Mouse (Mus musculus) retina, postnatal 7 days (tissue): ENCODE results near the gene Dok1.

Experiments used
- DNase-seq: peaks from one replicate; pipeline ENCODE4 v3.0.0-alpha.2; 2012; ENCODE audit warnings: low read depth, low spot score

Dok1 gene

GRCm38 (mm10) chr6:83049367-83049766 is 16.1 kb upstream of the Dok1 start:
- no peak for DNase-seq

DNA sequence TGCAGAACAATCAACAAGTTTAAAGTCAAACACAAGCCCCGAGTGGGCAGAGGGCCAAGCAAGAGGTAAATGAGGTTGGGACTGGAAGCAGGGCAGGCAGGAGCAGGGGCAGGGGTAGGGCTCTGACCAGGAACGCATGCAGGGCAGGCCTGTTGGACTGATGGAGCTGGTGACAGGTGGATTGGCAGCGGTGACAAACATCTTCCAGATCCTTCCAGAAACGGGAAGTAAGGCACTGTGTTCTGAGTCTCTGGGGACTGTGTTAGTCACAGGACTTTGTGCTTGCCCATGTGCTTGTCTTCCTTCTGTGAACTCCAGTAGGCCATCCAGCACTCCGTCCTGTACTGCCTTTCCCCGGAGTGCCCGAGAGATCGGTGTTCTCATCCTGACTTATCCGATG is 11.5 kb upstream of the Dok1 start:
- no peak for DNase-seq

- DNase-seq: no peak
Observed at GRCm38 (mm10) chr6:83043993-83044392, 10.7 kb upstream of the Dok1 start.

- DNase-seq: no peak
Observed at GRCm38 (mm10) chr6:83043561-83043960, 10.3 kb upstream of the Dok1 start.

- no peak for DNase-seq
Observed at GRCm38 (mm10) chr6:83040601-83041000, 7.3 kb upstream of the Dok1 start.

- peak; percentile 68 for DNase-seq
Observed at GRCm38 (mm10) chr6:83038496-83039012, 5.3 kb upstream of the Dok1 start.

DNA sequence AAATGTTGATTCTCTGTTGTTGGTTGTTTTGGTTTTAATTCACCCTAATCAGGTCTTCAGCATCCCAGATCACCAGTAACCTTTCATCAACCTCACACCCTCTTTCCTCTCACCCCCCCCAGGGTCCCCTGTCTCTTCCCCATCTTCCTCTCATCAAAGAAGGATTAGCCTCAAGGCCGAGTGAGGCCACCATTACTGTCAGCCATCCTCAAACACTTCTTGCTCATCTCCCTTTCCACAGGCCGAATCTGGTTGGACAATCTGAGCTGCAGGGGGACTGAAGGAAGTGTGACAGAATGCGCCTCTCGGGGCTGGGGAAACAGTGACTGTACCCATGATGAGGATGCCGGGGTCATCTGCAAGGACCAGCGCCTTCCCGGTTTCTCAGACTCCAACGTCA is 3.9 kb upstream of the Dok1 start:
- DNase-seq: no peak

DNA sequence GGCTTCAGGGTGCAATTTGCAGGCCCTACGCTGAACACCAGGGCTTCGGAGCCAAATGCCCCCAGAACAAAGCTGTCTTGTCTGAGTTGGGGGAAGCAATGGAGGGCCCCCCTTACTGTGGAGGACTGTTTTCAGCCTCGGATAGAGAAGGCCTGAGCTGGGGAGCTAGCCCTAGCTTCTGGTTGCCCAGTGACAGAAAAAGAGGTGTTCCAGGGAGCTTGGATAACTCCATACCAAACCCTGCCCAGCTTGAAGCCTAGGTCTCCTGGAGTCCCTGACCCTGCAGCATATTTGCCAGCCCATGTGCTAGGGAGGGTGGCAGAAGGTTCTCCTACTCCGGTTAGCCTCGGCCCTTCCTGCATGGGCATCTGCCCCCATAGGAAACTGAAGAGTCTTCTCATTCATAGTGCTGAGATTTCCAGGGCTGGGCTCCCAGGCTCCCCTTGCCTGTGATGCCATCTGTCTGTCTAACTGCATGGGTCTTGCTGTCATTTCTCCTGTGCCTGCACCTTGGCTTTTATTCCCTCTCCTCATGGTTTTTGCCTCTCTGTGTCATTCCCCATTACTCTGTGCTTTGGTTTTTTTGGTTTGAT is 1.3 kb upstream of the Dok1 start:
- DNase-seq: no peak

- DNase-seq: no peak
Observed at GRCm38 (mm10) chr6:83032769-83033191, 491 bp downstream of the Dok1 start.

DNA sequence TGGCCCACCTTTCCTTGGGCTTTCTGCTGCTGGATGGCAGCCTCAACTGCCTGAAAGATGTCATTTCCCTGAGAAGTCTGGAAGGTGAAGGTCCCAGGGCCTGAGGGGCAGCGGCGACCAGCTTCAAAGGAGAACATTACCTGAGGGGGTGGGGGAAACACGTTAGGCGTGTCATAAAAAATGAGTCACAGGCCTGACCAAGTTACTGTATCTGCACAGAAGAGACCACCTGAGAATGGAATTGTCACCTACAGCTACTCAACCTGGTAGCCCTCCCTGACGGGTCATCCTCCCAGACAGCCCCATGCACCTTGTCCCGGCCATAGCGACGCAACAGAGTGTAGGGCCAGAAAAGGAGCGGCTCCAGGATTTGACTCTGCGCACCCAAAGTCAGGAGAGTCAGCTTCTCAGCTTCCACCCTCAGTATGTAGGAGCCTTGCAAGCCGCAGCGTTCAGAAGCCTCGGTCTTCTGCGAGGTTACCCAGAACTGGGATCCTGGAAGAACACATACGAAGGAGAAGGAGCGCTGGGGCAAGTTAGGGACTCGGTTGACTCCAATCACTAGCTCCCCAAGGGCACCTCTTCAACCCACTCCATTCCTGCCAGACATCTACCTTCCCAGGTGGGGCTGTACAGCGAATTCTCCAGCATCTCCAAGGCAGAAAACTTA is 1.2 kb downstream of the Dok1 start:
- DNase-seq: no peak

- no peak for DNase-seq
Observed at GRCm38 (mm10) chr6:83031111-83031510, 2.2 kb downstream of the Dok1 start.

- no peak for DNase-seq
Observed at GRCm38 (mm10) chr6:83029777-83030176, 3.5 kb downstream of the Dok1 start.

DNA sequence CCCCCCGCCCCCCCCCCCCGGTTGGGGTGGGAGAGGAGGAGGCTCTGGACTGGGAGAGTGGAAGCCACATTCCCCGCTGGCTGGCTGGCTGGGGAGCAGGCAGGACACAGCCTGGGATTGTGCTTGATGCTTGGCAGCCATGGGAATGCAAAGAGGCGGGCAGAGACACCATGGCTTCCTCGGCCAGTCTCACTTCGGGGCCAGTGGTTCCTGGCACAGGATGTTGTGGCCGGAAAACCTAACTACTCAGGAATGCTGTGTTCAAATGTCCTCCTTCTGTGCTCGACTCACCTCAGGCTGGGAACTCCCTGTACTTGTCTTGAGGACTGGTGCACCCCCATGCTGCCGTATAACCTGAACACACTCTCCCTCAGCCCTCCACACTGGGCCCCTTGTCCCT is 5.6 kb downstream of the Dok1 start:
- DNase-seq: no peak

- DNase-seq: no peak
Observed at GRCm38 (mm10) chr6:83027293-83027692, 6.0 kb downstream of the Dok1 start.

DNA sequence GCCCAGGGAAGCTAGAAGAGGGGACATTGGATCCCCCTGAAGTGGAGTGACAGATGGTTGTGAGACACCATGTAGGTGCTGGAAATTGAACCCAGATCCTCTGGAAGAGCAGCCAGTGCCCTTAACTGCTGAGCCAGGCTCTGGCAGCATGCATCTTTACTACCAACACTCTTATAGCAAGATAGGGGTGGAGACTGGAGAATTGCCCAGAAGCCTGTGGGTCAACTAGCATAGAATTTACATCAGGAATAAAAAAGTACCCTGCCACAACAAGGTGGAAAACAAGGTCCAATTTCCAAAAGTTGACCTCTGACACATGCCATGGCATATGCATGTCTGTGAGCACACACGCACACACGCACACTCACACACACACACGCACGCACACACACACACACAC is 8.1 kb downstream of the Dok1 start:
- DNase-seq: no peak

DNA sequence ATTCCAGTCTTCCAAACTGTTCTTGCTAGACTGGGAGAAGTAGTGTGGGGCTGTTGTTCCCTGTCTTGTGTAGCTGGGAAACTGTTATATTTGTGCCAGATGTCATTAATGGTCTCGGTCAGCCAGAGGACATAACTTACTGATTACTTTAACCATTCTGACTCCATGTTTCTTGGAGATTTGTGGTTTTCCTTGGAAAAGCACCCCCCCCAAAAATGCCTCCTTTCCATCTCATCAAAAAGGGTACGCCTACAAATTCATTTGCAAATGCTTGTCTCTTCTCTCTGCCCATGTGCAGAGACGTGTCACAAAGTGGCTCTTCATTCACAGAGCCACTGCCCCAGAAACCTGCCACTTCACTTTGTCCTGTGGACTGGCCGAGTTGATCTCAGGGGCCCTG is 8.8 kb downstream of the Dok1 start:
- DNase-seq: no peak

GRCm38 (mm10) chr6:83023786-83024185 is 9.5 kb downstream of the Dok1 start:
- no peak for DNase-seq

DNA sequence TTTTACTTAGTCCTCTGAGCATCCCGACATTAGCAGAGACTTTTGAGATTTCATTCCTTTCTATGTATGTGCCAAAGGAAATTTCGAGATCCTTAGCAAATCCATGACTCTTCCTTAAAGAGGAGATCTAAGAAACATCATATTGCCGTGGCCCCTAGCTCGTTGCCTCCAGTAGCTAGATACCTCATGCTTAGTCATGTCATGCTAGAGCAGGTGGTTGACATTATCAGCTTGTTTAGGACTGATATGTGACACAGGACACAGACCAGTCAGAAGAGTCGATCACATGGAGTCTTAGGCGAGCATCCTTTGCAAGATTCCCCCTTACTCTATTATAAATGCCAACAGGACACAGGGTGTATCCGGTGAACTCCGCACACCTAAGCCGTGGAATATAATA is 10.3 kb downstream of the Dok1 start:
- no peak for DNase-seq

DNA sequence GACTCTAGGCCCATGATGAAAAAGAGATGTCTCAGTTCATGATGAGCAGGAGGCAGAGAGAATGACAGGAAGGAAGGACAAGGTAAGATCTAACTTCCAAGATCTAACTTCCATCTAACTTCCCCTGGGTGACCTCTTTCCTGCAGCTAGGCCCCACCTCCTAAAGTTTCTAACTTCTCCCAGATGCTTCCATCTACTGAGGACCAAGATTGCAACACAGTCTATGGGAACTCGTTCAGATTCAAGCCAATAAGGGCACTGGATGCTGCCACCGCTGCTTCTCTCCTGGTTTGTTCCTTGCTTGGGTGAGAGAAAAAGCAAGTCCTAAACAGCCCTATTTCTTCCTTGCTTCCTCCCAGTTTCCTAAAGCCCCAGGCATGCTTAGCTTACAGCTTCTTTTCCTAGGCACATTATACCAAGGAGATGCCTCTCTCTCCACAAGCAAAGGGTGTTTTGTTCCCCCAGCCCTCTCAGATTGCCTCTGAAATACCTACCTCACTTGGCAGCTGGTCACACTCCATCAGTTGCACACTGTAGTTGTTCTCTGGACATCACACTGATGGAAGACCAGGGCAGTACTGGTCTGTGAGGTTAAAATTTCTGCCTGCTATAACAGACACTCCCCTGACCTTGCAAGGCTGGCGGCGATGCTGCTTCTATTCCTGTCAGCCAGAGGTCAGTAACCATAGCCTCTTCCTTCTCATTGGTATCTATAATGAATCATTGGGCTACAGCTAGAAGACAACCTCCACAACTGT is 12.3 kb downstream of the Dok1 start:
- no peak for DNase-seq

DNA sequence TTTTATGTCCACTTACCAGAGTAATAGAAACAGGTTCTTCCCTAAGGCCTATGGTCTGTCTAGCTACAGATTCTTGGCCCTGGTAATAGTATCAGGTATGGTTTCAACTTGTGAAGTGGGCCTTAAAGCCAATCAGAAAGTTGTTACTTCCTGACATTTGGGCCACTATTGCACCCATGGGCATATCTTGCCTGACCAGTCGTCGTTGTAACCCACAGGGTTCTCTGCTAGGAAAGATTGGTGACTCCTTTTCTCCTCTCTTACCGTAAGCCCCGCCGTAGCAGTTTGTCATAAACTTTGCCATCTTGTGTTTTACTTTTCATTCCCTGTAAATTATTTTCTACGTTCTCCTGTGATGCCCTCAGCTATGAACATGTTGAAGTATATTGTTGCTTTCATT is 13.2 kb downstream of the Dok1 start:
- no peak for DNase-seq

GRCm38 (mm10) chr6:83019044-83019443 is 14.2 kb downstream of the Dok1 start:
- DNase-seq: no peak

DNA sequence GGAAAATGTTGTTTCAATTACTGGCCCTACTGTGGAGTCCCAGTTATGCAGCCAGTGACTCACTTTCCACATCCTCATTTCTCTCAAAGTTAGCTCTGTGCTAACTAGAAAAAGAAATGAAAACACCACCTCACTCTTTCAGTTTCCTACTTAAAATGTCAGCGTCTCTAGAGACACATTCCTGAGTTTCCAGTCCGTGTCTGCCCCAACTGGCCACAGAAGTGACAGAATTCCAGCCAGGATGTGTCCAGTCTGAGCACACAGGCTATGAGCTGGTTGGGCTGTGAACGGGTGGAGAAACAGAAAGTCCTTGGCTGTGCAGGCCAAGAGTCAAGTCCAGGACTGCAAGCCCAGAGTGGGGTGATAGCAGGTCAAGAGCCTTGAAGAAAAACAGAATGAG is 16.1 kb downstream of the Dok1 start:
- no peak for DNase-seq

- no peak for DNase-seq
Observed at GRCm38 (mm10) chr6:83015749-83016148, 17.5 kb downstream of the Dok1 start.
